Mouse (Mus musculus): ENCODE data around the gene Adap1.

DNA sequence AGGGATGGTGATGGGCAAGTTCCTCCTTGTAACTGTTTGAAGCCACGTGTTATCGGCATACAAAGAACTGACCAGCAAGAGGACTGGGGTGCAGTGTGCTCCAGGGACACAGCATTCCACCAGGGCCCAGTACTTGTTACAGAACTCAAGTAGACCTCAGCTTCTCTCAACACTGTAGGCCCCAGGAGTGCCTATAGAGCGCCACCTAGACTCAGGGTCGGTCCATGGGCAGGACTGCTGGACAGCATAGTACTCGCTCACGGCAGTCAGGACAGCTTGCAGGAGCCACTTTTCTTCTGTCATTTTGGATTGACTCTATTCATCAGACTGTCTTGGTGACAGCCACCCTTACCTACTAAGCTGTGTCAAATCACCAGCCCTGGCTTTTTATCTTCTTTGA is 70.5 kb downstream of the Adap1 start:
- TF ChIP-seq CTCF (IDR thresholded peaks at IDR 0.05; ENCODE audit: borderline replicate concordance, insufficient read depth, low read depth, low read length) (no peak), POLR2A (IDR thresholded peaks at IDR 0.05; ENCODE audit: borderline replicate concordance, insufficient read depth, low read length) (no peak)
